Mouse (Mus musculus) neural tube, embryonic 10.5 days (tissue): ENCODE measurements around the gene Morf4l2.
"Not testable (repeated sequence)": the region's sequence is repeated elsewhere in the genome, so short reads cannot be mapped to it uniquely, and the experiment has no call there.

Experiments used
- DNase-seq: peaks from one replicate; pipeline ENCODE4 v3.0.0-alpha.2; 2017; ENCODE audit warnings: low spot score; ENCODE audit errors: extremely low spot score

Gene Morf4l2

DNA sequence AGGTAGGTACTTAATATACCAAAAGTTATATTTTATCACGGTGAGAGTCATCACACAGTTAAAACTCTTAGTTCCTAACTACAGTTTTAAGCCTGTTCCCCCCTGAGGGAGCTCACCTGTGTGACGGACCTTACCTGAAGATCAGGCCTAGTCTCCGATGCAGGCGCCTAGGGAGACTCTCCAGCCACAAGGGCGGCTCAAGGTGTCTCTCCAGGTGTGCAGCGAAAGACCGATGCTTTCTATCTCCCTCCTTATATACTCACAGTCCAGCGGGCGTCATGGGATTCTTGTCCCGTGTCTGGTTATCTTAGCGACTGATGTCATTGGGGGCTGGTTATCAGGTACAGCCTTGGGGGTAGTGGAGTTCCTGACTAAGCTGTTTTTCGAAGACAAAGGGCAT is at the start of gene Morf4l2:
Morf4l2 (minus strand) TSS at position 232 of the 400 bp plus-strand sequence.
- DNase-seq: no peak

DNA sequence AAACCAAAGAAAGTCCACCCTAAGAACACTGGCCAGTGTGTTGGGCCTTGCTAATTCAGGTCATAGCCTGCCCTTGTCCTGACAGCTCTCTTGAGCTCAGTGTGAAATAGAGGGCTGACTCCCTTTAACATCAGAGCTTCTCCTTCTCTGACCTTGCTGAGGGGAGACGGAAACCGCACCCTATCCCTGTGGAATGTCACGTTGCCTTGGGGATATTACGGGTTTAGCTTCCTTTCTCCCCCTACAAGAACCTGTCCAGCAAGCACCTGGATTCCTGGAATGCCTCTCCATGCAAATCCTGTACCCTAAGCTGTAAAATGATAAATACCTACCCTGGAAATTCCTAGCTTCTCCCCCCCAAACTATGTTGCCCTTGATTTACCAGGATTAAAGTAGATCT is 46.0 kb upstream of the Morf4l2 start:
- no peak for DNase-seq

DNA sequence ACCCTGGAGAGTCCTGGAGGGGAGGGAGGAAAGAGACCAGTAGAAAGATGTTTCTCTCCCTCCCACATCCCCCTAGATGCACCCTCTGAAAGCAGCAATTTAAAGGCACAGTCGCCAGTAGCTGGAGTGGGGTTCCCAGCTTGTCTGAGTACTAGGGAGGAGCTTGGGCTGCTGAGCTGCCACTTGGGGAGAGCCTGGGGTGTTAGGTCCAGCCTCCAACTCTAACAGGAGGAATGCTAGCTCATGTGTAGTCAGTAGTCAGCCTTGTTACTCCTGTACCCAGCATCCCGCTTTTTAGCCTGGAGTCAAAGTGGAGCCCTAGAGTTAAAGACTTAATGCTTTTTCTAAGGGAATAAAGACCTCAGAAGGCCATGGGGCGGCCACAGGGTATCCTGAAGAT is 36.6 kb upstream of the Morf4l2 start, which contains the start of gene Glra4:
Glra4 (minus strand) TSS at position 101 of the 400 bp plus-strand sequence.
- no peak for DNase-seq

DNA sequence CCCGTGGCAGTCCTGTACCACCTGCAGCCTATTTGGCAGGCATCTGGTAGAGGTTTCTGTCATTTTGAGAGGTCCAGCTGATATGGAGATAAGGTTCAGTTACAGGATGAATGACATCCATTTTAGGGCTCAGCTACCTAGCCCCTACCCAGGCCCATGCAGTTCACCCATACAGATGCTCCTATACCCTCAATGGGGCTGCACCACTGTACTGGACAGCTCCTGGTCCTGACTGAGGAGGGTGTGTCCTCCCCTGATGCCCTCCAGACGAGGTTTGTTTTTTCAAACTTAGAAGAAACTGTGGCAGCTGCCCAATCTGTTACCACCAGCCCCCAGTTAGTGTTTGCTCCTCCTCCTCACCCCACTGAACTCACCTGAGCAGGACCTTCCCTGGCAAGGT is 35.8 kb upstream of the Morf4l2 start:
- no peak for DNase-seq

DNA sequence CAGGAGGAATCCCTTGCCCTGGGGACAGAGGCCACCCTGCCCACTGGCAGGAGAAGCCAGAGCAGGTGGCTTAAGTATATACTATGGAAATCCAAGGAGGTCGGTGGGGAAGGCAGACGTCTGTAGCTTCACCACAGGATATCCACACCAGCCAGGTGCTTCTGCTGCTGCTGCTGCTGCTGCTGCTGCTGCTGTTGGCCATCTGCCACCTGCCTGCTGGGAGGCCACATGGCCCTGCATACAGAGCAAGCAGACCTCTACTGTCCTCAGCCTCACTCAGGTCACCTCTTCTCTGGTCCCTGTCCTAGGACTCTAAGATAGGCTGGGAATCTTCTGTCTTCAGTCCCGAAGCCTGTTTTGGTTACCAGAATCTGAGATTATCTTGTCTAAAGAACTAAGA is 34.6 kb upstream of the Morf4l2 start:
- DNase-seq: no peak

DNA sequence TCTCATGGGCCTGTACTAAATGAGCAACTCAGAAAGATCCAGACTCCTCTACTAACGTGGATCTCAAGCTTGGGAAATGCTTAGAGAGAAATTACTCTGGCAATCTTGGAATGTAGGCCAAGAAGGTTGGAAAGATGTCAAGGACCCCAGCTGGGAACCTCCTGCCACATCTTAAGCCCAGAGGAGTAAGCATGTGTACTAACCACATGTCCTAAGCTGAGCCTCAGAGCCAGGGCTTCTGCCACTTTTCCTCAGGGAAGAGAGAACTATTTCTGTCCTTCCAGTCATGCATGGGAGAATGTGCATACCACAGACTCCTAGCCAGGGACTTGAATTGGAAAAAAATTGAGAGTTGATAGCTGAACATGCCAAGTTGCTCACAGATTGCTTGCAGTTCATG is 29.5 kb upstream of the Morf4l2 start:
- no peak for DNase-seq

DNA sequence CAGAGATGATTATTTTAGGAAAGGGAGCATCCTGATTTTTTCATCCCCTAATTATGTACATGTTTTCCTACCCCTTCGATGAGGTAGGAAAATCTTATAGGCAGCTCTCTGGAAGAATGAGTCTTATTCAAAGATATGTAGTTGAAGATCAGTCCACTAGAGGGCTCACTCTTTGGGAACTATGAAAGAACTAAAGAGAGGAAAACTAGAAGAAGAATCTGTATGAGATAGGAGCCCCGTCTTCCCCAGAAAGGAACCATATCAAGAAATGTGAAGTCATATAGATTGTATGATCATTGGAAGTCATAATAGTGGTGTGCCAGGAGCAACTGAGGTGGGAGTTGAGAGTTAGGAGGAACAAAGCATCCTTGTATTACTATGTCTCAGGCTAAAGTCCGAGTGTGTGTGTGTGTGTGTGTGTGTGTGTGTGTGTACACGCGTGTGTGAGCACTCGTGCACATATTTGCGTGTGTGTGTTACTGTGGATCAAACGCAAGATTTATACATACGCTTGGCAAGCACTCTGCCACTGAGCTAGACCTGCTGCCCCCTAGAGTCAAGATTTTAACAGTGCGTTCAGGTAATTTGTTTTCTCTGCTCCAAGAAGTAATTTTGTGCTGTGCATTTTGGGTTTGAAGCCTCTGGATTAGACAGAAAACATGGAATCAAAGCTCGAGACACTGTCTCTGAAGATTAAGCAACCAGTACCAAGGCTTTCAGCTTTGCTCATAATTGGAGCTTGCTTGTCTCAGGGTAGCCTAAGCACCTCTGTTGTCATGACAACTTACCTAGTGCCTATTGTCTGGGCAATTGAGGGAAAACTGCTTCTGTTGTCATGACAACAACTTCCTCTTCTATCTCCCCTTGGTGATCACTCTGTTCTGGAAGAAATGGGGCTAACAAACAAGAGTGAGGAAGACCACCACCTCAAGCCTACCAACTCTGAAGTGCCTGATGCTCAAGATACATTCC is 17.9 kb upstream of the Morf4l2 start:
- no peak for DNase-seq

DNA sequence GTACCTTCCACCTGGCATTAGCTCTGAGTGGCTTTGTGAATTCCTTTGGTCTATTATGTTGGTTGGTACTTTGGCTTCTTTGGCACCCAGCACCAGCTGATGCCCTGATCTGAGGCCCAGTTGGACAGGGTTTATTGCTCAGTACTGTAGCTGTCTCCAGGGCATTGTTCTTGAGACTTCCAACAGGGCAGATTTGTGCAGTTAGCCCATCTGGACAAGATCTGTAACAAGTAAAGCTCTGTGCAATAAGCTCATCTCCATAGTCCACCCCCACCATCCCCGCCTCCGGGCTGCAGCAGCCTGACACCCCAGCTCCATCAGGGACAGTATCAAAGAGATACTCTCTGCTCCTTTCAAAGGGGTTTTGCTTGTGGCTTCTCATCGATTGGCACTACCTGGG is 12.0 kb upstream of the Morf4l2 start:
- no peak for DNase-seq

DNA sequence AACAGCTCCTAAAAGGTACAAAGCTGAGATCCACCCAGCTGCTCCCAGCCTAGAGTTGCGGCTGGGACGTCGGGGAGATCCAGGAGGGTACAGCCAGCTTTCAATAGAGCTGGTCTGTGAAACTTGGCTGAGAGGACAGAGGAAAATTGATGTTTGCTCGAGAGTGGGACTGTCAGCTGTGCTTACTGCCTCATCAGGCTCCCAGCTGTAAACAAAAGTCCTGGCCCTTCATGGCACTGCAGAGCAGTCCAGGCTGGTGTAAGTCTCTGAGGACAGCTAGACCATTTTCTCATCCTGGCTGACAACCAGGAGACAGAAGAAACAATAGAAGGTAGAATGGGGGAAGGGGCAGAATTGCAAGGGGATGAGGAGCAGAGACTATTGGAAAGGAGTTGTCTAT is 5.8 kb upstream of the Morf4l2 start:
- DNase-seq: no peak

DNA sequence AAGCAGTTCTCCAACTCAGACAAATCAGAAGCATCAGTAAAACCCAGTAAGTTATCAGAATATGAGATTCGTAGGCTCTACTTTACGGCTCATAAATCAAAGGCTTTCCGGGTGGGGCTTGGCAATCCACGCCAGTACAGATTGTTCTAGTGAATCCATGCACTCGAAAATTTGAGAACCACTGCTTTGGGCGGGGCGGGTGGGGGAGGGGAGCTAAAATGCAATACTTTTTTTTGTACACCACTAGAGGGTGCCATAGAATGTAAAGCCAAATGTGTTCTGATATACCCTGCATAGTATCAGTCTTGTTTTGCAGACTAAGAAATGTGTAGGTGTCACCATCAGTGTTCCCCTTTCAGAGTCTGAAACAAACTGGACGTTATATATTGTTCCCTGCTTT is 1.2 kb upstream of the Morf4l2 start:
- no peak for DNase-seq

DNA sequence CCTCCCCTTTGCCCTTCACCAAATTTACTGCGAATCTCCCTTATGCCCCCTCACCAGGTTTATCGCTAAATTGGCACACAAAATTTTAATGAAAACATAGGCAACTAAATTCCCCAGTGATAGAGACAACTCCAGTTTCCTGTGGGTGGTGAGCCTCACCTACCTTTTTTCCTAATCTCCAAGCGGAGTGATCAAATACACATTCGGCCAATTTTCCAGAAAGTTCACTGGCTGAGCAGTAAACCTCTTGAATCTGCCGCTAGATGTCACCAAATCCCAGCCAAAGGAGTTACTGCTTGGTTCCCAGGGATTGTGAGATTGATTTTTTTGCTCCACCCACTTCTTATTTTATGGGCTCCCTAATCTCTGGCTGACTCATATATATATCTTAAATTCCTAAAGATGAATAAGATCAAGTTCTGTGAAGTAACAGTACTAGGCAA is 808 bp downstream of the Morf4l2 start:
- peak; percentile 35 for DNase-seq

DNA sequence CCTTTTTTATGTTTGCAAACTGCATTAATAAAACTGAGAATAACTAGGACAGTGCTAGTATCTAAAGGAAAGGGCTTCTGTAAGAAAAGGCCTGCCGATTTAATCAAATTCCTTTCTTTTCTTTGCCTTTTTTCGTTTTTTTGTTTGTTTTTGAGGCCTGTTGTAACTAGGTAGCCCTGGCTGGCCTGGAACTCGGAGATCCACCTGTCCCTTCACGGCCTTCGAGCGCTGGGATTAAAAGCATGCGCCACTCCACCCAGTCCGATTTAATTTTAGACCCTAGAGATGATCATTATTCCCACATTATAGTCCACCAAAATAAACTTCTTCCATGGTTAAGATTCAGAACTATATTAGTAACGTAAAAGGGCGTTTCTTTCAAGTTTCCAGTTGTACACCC is 1.2 kb downstream of the Morf4l2 start:
- peak; percentile 14 for DNase-seq

DNA sequence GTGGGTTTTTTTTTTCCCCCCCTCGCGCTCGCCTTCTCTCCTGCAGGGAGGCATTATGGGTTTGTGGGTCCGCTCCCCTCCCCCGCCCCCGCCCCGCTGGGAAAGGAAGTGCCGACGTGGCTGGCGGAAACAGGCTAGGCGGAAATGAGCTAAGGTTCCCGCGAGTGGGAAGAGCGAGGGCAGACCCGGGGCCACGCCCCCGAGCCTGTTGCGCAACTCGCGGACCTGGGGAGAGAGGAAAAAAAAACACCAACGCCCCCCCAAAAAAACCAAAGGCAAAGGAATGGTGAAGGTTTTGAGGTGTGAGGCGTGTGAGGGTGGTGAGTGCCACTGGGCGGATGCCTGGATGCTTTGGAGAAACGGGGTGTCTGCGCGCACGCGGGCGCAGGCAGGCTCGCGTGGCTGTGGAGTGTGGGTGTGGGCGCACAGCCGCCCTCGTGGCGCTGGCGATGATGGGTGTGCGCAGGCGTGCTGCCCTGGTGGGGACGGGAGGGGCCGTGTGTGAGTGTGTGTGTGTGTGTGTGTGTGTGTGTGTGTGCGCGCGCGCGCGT is 1.8 kb downstream of the Morf4l2 start:
- no peak for DNase-seq

DNA sequence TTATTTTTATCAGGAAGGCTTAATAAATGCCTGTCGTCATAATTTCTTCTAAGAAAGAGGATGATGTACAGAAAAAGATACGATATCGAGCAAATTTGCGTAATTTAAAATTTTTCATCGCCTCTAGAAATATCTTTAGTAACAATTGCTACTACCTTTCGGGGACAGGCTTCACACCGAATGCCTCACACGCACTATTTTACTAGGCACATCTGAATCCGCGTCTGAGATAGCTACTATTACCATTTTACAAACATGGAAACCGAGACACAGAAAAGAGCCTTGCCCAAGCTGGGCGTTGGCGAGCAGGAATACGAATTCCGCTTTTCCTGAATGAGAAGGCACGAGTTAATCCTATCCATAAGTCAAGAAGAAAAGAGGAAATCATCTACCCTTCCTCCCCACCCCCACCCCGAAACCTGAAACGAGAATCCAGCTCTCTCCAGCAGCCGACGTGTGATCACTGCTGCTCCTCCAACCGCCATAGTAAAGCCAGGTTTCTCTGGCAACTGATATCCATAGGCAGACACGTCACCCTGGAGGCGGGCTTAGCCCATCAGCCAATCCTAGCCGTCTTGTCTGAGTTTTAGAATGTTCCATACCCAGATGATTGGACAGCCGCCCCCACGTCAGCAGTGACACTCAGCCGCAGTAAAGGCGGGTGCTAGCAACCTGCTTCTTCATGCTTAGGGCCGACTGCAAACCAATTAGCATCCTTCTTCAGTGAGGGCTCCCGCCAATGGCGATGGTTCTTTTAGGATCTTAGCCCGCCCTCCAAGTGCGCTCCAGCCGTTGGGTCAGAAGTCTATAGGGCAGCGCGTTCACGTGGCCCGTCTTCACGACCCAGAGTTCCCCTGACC is 2.5 kb downstream of the Morf4l2 start:
- peak; percentile 83 for DNase-seq

DNA sequence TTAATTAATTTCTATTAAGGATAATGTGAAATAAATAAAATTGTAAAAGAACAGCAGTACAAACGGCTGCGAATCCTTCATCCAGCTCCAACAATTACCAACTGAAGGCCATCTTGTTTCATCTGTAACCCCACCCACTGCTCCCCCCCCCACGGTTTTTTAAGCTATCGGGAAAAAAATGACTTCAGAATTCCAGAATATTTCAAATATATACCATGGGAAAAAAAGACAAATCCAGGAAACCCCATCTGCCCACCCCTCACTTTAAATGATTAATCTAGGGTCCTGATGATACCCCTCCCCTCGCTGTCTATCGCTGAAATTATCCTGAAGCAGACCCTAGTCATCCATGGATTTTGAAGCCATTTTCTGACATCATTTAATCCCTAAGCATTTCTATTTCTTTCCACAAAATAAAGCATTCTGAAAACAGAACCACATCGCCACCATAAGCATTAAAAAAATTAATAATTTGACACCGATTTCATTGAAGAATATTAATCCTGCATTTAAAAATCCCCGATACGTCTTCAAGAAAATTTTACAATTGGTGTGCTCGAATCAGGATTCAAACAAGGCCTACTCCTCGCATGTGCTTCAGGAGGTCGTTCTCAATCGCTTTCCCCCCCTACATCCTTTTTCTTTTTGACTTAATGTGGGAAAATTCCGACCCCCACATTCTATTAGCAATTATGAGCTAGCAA is 3.3 kb downstream of the Morf4l2 start:
- DNase-seq: peak; percentile 13

DNA sequence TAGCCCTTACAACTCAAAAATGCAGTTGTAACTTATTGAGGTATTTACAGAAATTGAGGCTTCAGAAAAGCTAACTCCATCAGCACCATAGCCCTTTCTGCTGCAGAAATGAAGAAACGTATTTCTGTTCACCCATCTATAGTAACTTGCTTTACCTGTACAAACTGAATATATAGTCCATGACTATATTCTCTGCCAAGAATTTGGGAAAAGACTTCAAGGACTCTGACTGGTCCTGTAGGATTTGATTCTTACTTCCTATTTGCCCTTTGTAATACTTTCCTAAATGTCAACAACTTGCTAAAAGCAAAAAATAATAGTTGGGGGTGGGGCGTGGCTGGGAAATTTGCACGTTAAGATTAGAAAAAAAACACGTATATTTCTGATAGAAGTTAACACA is 11.5 kb downstream of the Morf4l2 start:
- no peak for DNase-seq

DNA sequence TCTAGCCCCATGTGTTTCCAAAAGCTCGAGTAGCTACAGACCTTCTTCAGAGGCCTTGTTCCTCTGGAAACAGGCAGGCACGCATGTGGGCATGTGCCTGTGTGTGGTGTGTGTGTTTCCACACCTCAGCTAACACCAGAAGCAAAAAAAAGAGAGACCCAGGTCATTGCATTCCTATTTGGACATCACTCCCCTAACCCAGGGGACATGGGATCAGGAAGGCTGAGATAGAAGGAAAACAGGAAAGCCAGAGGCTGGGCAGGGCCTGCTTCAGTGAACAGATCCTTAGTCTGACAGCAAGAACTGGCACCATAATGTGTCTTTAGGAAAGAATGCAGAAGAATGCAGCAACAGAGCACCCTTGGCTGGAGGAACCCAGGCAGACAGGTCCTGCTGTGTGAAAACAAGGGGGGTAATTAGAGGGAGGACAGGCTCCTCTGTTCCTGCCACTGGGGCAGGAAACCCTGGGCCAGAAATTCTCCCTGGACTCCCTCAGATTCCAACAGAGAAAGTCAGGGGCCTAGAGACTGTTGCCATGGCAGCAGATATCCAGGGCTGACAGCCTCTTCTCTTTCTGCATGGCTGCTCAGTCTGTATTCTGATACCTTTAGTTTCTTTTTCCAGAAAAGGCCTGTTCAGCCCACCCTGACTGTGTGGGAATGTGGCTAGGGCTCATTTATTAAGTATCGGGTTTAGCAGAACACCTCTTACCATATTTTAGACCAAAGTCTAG is 28.6 kb downstream of the Morf4l2 start:
- DNase-seq: not testable (repeated sequence)

DNA sequence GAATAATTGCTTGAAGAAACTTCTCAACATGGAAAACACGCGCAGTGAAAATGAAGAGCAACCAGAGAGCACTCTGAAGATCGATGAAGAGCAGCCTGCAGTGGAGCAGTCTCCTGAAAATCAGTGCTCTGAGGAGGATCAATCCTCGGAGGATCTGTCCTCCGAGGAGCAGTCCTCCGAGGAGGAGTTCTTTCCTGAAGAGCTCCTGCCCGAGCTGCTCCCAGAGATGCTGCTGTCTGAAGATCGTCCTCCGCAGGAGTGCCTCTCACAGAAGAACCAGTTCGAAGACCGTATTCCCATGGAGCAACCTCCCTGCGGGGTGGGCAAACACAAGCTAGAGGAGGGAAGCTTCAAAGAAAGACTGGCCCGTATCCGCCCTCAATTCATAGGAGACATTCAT is 34.7 kb downstream of the Morf4l2 start:
- peak; percentile 25 for DNase-seq

DNA sequence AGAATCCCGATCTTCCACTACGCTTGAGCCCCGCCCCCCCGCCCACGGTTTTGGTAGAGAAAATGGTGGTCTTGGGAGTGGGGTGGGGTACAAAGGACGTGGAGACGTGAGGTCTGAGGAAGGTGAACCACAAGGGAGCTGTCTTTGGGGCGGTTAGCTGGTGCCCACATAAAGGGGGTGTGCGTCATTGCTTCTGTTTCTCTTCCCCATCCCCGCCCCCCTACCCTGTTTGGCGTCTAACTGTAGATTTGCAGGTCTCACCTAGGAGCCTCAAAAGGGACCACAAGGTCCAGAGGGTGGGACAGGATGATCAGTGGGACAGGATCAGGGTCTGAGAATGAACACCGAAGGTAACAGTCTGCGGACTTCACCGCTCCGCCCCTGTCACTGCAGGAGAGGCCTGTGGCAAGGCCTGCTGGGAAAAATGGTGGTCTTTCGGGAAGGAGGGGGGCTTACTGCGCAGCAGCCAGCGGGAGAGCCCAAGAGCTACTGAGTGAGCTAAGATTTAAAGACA is 35.3 kb downstream of the Morf4l2 start:
- peak; percentile 56 for DNase-seq

DNA sequence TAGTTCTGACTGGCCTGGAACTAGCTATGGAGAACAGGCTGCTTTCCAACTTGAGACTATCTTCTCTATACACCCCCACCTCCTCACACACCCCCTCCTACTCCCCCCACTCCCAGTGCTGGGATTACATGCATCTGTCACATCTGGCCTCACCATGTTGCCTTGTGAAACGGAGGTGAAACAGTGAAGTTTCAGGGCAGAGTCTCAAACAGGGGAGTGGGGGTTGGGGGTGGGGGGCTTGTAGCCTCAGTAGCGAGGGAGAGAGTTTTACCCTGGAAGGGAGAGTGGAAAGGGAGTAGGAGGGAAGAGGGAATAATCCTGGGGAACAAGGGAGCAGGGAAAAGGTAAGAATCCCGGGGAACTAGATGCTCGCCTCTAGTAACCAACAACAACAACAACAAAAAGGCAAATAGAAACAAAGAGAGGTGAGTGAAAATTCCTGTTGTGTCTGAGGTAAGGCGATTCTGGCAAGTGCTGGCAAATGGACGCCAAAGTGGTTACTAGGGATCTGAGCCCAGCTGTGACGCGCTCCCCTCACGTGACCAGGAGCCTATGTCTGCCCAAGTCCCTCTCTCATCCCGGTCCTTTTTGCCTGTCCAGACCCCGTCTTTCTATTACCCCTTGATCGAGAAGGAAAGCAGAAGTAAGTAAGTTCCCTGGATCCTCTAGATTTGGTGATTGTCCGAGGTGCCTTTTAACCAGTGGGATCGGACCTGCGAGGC is 35.9 kb downstream of the Morf4l2 start, which contains the start of gene Tceal1:
Tceal1 (plus strand) TSS at position 537 of the 722 bp plus-strand sequence.
- DNase-seq: peak; percentile 54
